Mouse (Mus musculus): ENCODE data around the gene Alg5. TPM values are rescaled to one million over a fixed set of nuclear protein-coding genes. Genes with fewer than 3 reads are reported as not detected.
"Not testable (repeated sequence)": the region's sequence is repeated elsewhere in the genome, so short reads cannot be mapped to it uniquely, and the experiment has no call there.

The Alg5 gene
- polyA plus RNA-seq (2014; fragmentation: Nextera tagmentation; extraction: Ambion mirVana) = 37.7 and 39.4 TPM in 2 replicates

DNA sequence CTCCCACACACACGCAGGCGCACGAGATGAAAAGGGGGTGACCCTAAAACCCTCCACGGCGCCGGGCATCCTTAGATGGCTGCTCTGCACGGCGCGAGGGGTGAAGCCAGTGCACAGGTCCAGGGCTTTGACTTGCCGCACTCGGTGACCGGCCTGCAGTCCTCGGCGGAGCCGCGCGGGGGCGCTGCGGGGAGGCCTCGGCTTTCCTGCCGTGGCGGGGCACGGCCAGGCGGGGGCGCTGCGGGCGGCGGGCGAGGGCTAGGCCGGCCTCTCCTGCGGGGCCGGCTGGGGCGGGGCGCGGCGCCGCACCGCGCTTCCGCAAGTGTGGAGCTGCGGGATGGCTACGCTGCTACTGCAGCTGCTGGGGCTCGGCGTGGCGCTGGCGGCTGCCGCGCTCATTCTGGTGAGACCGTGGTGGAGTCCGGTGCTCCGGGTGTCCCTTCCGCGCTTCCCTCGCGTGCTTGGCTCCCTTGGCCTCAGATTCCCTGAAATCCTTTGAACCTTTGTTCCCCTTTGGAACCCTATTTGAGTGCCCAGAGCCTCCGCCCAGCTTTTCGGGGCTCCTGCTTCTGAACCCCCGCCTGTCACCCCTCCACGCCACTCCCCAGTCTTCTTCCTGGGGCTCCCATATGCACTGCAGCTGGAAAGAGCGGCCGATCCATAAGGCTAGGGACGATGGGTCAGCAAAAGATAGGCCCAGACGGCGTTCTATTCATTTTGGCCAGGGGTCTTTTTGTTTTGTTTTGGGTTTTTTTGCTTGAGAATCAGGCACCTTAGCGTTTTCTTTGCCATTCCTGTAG, at the start of gene Alg5, which contains the start of gene Exosc8:
Gene Alg5 (plus strand): TSS at position 293 of the 800 bp plus-strand sequence.
Gene Exosc8 (minus strand): TSS at position 147 of the 800 bp plus-strand sequence.
- Histone ChIP-seq H3K27ac (ENCODE audit: low read depth, low read length) (peak within 1 kb of the TSS; percentile 93), H3K27me3 (ENCODE audit: control insufficient read depth, insufficient read depth, low read length) (no peaks in the 10 kb centered on the region), H3K36me3 (ENCODE audit: control insufficient read depth, insufficient read depth, low read length) (peaks cover 2% of the 10 kb centered on the region; the same call in 1 of the 2 replicates), H3K4me2 (ENCODE audit: low read depth, low read length, severe bottlenecking) (peak within 1 kb of the TSS; percentile 90), H3K9me3 (ENCODE audit: control insufficient read depth, low read length) (no peaks in the 10 kb centered on the region), H3K9ac (ENCODE audit: low read length) (peak within 1 kb of the TSS; percentile 97), H3K4me1 (replicated peaks; ENCODE audit: control insufficient read depth, insufficient read depth, low read length) (no peaks in the 10 kb centered on the region), H3K4me3 (ENCODE audit: low read depth, low read length) (peak within 1 kb of the TSS; percentile 88)
- under 1% methylated on average over 54 of the region's 65 CpGs for WGBS
- ATAC-seq (replicated peaks; ENCODE audit: low FRiP score) (peak; percentile 92), DNase-seq (ENCODE audit: low spot score) (peak; percentile 96)

DNA sequence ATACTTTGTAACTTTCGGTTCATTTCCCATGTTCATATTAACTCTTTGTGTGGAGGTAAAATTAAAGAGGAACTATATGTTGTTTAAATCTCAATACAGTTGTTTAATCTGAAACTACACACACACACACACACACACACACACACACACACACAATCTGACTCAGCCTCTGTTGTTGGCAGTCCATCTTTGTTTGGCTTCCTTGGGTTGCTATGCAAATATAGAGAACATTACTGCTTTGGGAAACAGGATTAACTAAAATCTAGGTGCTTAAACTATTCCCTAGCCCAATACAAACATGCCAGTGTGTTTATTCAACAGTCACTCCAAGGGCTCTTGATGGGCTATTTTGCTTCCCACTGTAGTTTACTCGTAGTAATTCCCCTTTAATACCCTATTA, 48.1 kb upstream of the Alg5 start:
- whole genome bisulfite sequencing = 67% methylated on average over 2 of the region's 2 CpGs
- DNase-seq (ENCODE audit: low spot score) (no peak), ATAC-seq (replicated peaks; ENCODE audit: low FRiP score) (no peak)
- Histone ChIP-seq H3K9ac (ENCODE audit: low read length) (no peak overlapping the region), H3K4me1 (replicated peaks; ENCODE audit: control insufficient read depth, insufficient read depth, low read length) (no peaks in the 10 kb centered on the region; the same call in 1 of the 2 replicates), H3K9me3 (ENCODE audit: control insufficient read depth, low read length) (no peaks in the 10 kb centered on the region), H3K4me3 (ENCODE audit: low read depth, low read length) (no peak overlapping the region), H3K27ac (ENCODE audit: low read depth, low read length) (no peak overlapping the region), H3K4me2 (ENCODE audit: low read depth, low read length, severe bottlenecking) (no peak overlapping the region), H3K36me3 (ENCODE audit: control insufficient read depth, insufficient read depth, low read length) (no peaks in the 10 kb centered on the region), H3K27me3 (ENCODE audit: control insufficient read depth, insufficient read depth, low read length) (no peaks in the 10 kb centered on the region)

DNA sequence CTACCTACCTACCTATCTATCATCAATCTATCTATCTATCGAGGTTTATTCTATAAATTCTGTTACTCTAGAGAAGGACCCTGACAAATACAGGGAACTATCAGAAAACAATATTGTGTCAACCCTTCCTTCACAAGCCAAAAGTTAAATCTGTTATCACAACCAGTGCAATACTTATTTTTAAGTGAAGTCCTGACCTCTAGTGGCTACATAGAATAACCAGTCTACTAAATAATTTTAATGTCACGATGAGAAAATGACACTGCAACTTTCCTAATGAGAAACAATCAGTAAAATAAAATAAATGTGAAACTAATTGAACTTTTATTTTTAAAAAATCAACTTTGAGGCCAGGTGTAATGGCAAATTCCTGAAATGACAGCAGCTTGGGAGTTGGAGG, 46.2 kb upstream of the Alg5 start:
- no peak for DNase-seq (ENCODE audit: low spot score)
- no peaks in the 10 kb centered on the region; the same call in 1 of the 2 replicates for H3K4me1 ChIP-seq (replicated peaks; ENCODE audit: control insufficient read depth, insufficient read depth, low read length)
- WGBS = 61% methylated on average over 2 of the region's 2 CpGs

DNA sequence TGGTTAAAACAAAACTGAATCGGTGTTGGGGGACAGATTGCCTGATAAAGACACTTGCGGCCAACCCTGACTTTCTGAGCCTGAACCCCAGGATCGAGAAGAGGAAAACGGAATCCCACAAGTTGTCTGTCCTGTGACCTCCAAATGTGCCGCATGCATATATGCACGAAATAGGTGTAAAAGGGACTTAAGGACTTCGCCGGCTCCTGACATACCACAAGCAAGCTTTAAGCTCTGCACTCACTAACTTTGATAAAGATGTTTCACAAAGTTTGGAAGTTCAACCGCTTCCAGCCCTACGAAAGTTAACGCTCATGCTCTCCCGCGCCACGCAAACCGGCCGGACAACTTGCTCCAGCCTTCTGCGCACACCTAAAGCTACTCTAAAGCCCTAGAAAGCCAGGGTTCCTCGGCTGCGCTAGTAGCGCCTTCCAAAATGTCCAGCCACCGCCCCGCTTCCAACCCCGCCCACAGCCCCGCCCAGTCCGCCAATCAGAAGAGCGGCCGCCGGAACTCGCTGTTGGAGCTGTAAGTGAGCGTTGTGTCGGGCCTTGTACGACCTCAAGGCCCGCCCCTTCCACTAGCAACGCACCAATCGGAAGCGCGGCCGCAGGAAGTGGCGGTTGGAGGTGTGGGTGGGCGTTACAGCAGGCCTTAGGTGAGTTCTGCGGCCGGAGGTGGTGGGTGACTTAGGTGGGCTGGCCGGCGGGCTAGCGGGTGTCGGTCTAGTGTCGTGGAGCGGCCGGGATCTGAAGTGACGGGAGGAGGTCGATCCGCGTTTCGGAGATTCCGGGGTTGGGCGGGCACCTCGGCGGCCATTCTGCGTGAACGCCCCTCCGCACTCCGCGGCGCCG, 42.9 kb upstream of the Alg5 start, which contains the start of gene Supt20:
Gene Supt20 (plus strand): TSS at position 606 of the 854 bp plus-strand sequence.
- Histone ChIP-seq H3K9me3 (ENCODE audit: control insufficient read depth, low read length) (no peaks in the 10 kb centered on the region), H3K4me3 (ENCODE audit: low read depth, low read length) (peak within 1 kb of the TSS; percentile 75), H3K9ac (ENCODE audit: low read length) (peak within 1 kb of the TSS; percentile 73), H3K27ac (ENCODE audit: low read depth, low read length) (peak within 1 kb of the TSS; percentile 48; the same call in 1 of the 2 replicates), H3K4me1 (replicated peaks; ENCODE audit: control insufficient read depth, insufficient read depth, low read length) (no peaks in the 10 kb centered on the region; the same call in 1 of the 2 replicates), H3K27me3 (ENCODE audit: control insufficient read depth, insufficient read depth, low read length) (no peaks in the 10 kb centered on the region), H3K4me2 (ENCODE audit: low read depth, low read length, severe bottlenecking) (peak within 1 kb of the TSS; percentile 84), H3K36me3 (ENCODE audit: control insufficient read depth, insufficient read depth, low read length) (no peaks in the 10 kb centered on the region)
- WGBS = 2% methylated on average over 65 of the region's 65 CpGs
- DNase-seq (ENCODE audit: low spot score) (peak; percentile 96), ATAC-seq (replicated peaks; ENCODE audit: low FRiP score) (peak; percentile 98)

More for the DNA sequence above, 46.2 kb upstream of the Alg5 start:
- Histone ChIP-seq H3K27ac (ENCODE audit: low read depth, low read length) (no peak overlapping the region), H3K27me3 (ENCODE audit: control insufficient read depth, insufficient read depth, low read length) (no peaks in the 10 kb centered on the region), H3K4me3 (ENCODE audit: low read depth, low read length) (no peak overlapping the region), H3K4me2 (ENCODE audit: low read depth, low read length, severe bottlenecking) (no peak overlapping the region), H3K9ac (ENCODE audit: low read length) (no peak overlapping the region), H3K36me3 (ENCODE audit: control insufficient read depth, insufficient read depth, low read length) (no peaks in the 10 kb centered on the region), H3K9me3 (ENCODE audit: control insufficient read depth, low read length) (no peaks in the 10 kb centered on the region)
- no peak for ATAC-seq (replicated peaks; ENCODE audit: low FRiP score)

DNA sequence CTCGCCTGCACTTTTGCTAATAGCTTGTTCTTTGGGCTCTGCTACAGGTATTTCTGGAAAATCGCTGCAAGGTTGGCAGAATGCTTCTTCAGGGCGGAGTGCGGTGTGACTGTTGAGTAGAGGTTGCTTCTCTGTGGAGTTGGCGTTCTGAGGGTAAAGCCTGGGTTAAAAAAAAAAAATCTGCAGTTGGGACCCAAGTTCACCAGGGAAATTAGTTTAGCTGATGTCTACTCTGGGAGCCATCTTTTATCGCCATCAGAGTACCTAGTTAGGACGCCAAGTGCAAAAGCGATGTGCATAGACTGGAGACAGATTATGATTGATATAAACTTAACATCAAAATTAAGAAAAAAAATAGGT, 42.3 kb upstream of the Alg5 start:
- Histone ChIP-seq H3K4me2 (ENCODE audit: low read depth, low read length, severe bottlenecking) (peak overlapping the region; percentile 47), H3K27me3 (ENCODE audit: control insufficient read depth, insufficient read depth, low read length) (no peaks in the 10 kb centered on the region)
- no peak for ATAC-seq (replicated peaks; ENCODE audit: low FRiP score)

DNA sequence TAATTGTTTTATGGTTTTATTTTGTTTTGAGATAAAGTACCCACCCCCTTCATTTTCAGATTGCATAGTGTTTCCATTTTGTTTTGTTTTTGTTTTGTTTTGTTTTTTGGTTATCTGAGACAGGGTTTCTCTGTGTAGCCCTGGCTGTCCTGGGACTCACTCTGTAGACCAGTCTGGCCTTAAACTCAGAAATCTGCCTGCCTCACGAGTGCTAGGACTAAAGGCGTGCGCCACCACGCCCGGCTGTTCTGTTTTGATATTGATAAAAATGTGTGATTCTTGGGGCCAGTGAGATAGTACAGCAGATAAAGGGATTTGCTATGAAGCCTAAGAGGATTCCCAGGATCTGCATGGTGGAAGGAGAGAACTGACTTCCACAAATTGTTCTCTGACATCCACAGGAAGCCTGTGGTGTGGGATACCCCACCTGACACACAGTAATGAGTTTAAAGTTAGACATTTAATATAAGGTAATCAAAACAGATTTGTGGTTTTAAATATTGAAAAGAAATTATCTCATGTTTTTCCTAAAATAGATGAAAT, 35.5 kb upstream of the Alg5 start:
- Histone ChIP-seq H3K27me3 (ENCODE audit: control insufficient read depth, insufficient read depth, low read length) (no peaks in the 10 kb centered on the region), H3K4me1 (replicated peaks; ENCODE audit: control insufficient read depth, insufficient read depth, low read length) (no peaks in the 10 kb centered on the region), H3K4me2 (ENCODE audit: low read depth, low read length, severe bottlenecking) (no peak overlapping the region), H3K36me3 (ENCODE audit: control insufficient read depth, insufficient read depth, low read length) (peaks cover 5% of the 10 kb centered on the region; the same call in 1 of the 2 replicates), H3K4me3 (ENCODE audit: low read depth, low read length) (no peak overlapping the region), H3K9me3 (ENCODE audit: control insufficient read depth, low read length) (no peaks in the 10 kb centered on the region), H3K9ac (ENCODE audit: low read length) (no peak overlapping the region), H3K27ac (ENCODE audit: low read depth, low read length) (no peak overlapping the region)
- no peak for DNase-seq (ENCODE audit: low spot score)
- 92% methylated on average over 5 of the region's 5 CpGs for WGBS
- ATAC-seq (replicated peaks; ENCODE audit: low FRiP score) = no peak

More for the DNA sequence above, 42.3 kb upstream of the Alg5 start:
- Histone ChIP-seq H3K4me3 (ENCODE audit: low read depth, low read length) (peak overlapping the region; percentile 75), H3K27ac (ENCODE audit: low read depth, low read length) (peak overlapping the region; percentile 48; the same call in 1 of the 2 replicates), H3K9me3 (ENCODE audit: control insufficient read depth, low read length) (no peaks in the 10 kb centered on the region), H3K4me1 (replicated peaks; ENCODE audit: control insufficient read depth, insufficient read depth, low read length) (no peaks in the 10 kb centered on the region; the same call in 1 of the 2 replicates), H3K9ac (ENCODE audit: low read length) (peak overlapping the region; percentile 73), H3K36me3 (ENCODE audit: control insufficient read depth, insufficient read depth, low read length) (no peaks in the 10 kb centered on the region)
- WGBS = under 1% methylated on average over 8 of the region's 8 CpGs
- no peak for DNase-seq (ENCODE audit: low spot score)

DNA sequence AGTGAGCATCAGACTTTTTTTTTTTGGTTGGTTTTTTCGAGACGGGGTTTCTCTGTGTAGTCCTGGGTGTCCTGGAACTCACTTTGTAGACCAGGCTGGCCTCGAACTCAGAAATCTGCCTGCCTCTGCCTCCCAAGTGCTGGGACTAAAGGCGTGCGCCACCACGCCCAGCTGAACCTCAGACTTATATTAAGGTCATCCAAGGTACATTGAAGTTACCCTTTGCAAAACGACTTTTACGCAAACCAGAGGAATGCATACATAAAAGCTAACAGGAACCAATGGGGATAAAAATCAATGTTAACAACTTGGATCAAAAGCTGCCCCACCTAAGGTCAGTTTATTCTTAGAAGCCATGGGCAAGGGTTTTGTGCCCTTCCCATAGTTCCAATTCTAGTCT, 31.2 kb upstream of the Alg5 start:
- not testable (repeated sequence) for H3K4me1 ChIP-seq (replicated peaks; ENCODE audit: control insufficient read depth, insufficient read depth, low read length); DNase-seq (ENCODE audit: low spot score); H3K27me3 ChIP-seq (ENCODE audit: control insufficient read depth, insufficient read depth, low read length); H3K9me3 ChIP-seq (ENCODE audit: control insufficient read depth, low read length); ATAC-seq (replicated peaks; ENCODE audit: low FRiP score); H3K9ac ChIP-seq (ENCODE audit: low read length); H3K27ac ChIP-seq (ENCODE audit: low read depth, low read length); H3K4me3 ChIP-seq (ENCODE audit: low read depth, low read length); H3K36me3 ChIP-seq (ENCODE audit: control insufficient read depth, insufficient read depth, low read length); H3K4me2 ChIP-seq (ENCODE audit: low read depth, low read length, severe bottlenecking)
- 89% methylated on average over 8 of the region's 8 CpGs for WGBS

DNA sequence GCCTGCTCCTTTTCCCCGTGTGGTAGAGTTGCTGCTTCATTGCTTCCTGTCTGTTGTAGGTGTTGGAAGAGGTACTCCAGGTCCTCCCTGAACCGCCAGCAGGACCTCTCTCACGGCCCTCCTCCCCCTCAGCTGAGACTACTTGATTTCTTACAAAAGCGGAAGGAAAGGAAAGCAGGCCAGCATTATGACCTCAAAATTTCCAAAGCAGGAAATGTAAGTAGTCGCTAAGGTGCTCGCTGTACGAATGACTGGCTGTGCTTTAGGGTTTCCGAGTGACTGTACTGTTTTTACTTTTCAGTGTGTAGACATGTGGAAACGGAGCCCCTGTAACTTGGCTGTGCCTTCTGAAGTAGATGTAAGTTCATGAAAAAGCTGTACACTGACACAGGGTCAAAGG, 26.4 kb upstream of the Alg5 start:
- Histone ChIP-seq H3K9ac (ENCODE audit: low read length) (no peak overlapping the region), H3K36me3 (ENCODE audit: control insufficient read depth, insufficient read depth, low read length) (peaks cover 8% of the 10 kb centered on the region; the same call in 1 of the 2 replicates), H3K27me3 (ENCODE audit: control insufficient read depth, insufficient read depth, low read length) (no peaks in the 10 kb centered on the region), H3K4me1 (replicated peaks; ENCODE audit: control insufficient read depth, insufficient read depth, low read length) (no peaks in the 10 kb centered on the region), H3K4me2 (ENCODE audit: low read depth, low read length, severe bottlenecking) (no peak overlapping the region), H3K4me3 (ENCODE audit: low read depth, low read length) (no peak overlapping the region), H3K9me3 (ENCODE audit: control insufficient read depth, low read length) (no peaks in the 10 kb centered on the region), H3K27ac (ENCODE audit: low read depth, low read length) (no peak overlapping the region)
- ATAC-seq (replicated peaks; ENCODE audit: low FRiP score) = no peak
- no peak for DNase-seq (ENCODE audit: low spot score)
- WGBS = 93% methylated on average over 9 of the region's 9 CpGs

All from forebrain, embryonic 11.5 days (tissue).